Mouse (Mus musculus) urinary bladder, adult 2 months (tissue): ENCODE measurements around the gene Polk. TPM values are rescaled to one million over a fixed set of nuclear protein-coding genes. Genes with fewer than 3 reads are reported as not detected.

Source experiments
- DNase-seq: peaks from one replicate; pipeline ENCODE4 v3.0.0; 2022; ENCODE audit warnings: low spot score
- polyA plus RNA-seq: library from polyadenylated mRNA; depleted of rRNA; stranded (reverse); fragments of >200 nt; gene quantifications from 2 replicates; pipeline ENCODE4 v1.2.3, GENCODE M21; 2012

The Polk gene
- polyA plus RNA-seq, 1 experiment: 12.5 TPM

- no peak for DNase-seq
These were observed 13.6 kb downstream of the Polk start for GRCm38 (mm10) chr13:96528776-96529175.

GRCm38 (mm10) chr13:96527856-96528255, 14.5 kb downstream of the Polk start:
- no peak for DNase-seq

GRCm38 (mm10) chr13:96527022-96527421, 15.4 kb downstream of the Polk start:
- no peak for DNase-seq

- no peak for DNase-seq
These were observed 21.1 kb downstream of the Polk start for GRCm38 (mm10) chr13:96521294-96521693.

GRCm38 (mm10) chr13:96517335-96517734, 25.0 kb downstream of the Polk start:
- DNase-seq: no peak

GRCm38 (mm10) chr13:96516249-96516648, 26.1 kb downstream of the Polk start:
- DNase-seq: no peak

- no peak for DNase-seq
These were observed 28.0 kb downstream of the Polk start for GRCm38 (mm10) chr13:96514154-96514942.

- no peak for DNase-seq
These were observed 30.5 kb downstream of the Polk start for GRCm38 (mm10) chr13:96511893-96512292.

- DNase-seq: no peak
These were observed 31.1 kb downstream of the Polk start for GRCm38 (mm10) chr13:96511262-96511661.

GRCm38 (mm10) chr13:96510635-96511034, 31.7 kb downstream of the Polk start:
- DNase-seq: no peak

- no peak for DNase-seq
These were observed 34.8 kb downstream of the Polk start for GRCm38 (mm10) chr13:96507541-96507940.

GRCm38 (mm10) chr13:96506313-96506712, 36.1 kb downstream of the Polk start:
- no peak for DNase-seq

- no peak for DNase-seq
These were observed 36.7 kb downstream of the Polk start for GRCm38 (mm10) chr13:96505661-96506060.

- DNase-seq: no peak
These were observed 42.5 kb downstream of the Polk start for GRCm38 (mm10) chr13:96499891-96500290.

GRCm38 (mm10) chr13:96496630-96497029, 45.7 kb downstream of the Polk start:
- DNase-seq: no peak

GRCm38 (mm10) chr13:96490433-96490832, 51.9 kb downstream of the Polk start, which contains the start of gene Gm17622:
Gene Gm17622 (plus strand): TSS chr13:96490733.
- DNase-seq: no peak

GRCm38 (mm10) chr13:96487968-96488367, 54.4 kb downstream of the Polk start:
- no peak for DNase-seq

- no peak for DNase-seq
These were observed 55.1 kb downstream of the Polk start for GRCm38 (mm10) chr13:96487230-96487629.

- DNase-seq: no peak
These were observed 63.4 kb downstream of the Polk start for GRCm38 (mm10) chr13:96478991-96479390.

- DNase-seq: no peak
These were observed 65.2 kb downstream of the Polk start for GRCm38 (mm10) chr13:96477226-96477625.

GRCm38 (mm10) chr13:96470957-96471356, 71.4 kb downstream of the Polk start, which contains the start of gene Ankdd1b:
Gene Ankdd1b (minus strand): TSS chr13:96471198.
- no peak for DNase-seq

- DNase-seq: no peak
These were observed 71.8 kb downstream of the Polk start for GRCm38 (mm10) chr13:96470556-96470955.

GRCm38 (mm10) chr13:96468678-96469077, 73.7 kb downstream of the Polk start:
- no peak for DNase-seq

- DNase-seq: no peak
These were observed 77.1 kb downstream of the Polk start for GRCm38 (mm10) chr13:96465315-96465714.
